Mouse (Mus musculus) forebrain, embryonic 14.5 days (tissue): Measurements from ENCODE around the gene Prr5l. TPM values are rescaled to one million over a fixed set of nuclear protein-coding genes. Genes with fewer than 3 reads are reported as not detected.

Experiments used
- ATAC-seq: fragments of 200-750 bp; cut with Nextera tagmentation; 2 replicates; pipeline ENCODE4 v1.8.0; 2017; ENCODE audit warnings: mild to moderate bottlenecking, moderate library complexity
- DNase-seq: peaks from one replicate; pipeline ENCODE4 v3.0.0-alpha.2; 2015; ENCODE audit warnings: low spot score
- H3K27ac ChIP-seq: fragments of 300-500 bp; sonication (generic); 2 replicates; pipeline ENCODE4 v1.5.1; 2014; ENCODE audit warnings: low read depth, mild to moderate bottlenecking, control low read depth, low read length, moderate library complexity
- H3K27me3 ChIP-seq: fragments of 300-500 bp; sonication (generic); replicated peaks from 2 replicates; pipeline ENCODE4 v1.6.1; 2014; ENCODE audit warnings: low read length, control low read depth, mixed read lengths; ENCODE audit not compliant: control insufficient read depth, insufficient read depth
- H3K36me3 ChIP-seq: fragments of 300-500 bp; sonication (generic); 2 replicates; pipeline ENCODE4 v1.6.1; 2014; ENCODE audit warnings: low read length, control low read depth; ENCODE audit not compliant: control insufficient read depth, insufficient read depth
- H3K4me1 ChIP-seq: fragments of 300-500 bp; sonication (generic); 2 replicates; pipeline ENCODE4 v1.6.1; 2014; ENCODE audit warnings: antibody characterized with exemption, low read length, control low read depth; ENCODE audit not compliant: control insufficient read depth, insufficient read depth
- H3K4me2 ChIP-seq: fragments of 300-500 bp; sonication (generic); 2 replicates; pipeline ENCODE4 v1.6.1; 2014; ENCODE audit warnings: mild to moderate bottlenecking, control low read depth, low read length
- H3K4me3 ChIP-seq: fragments of 300-500 bp; sonication (generic); 2 replicates; pipeline ENCODE4 v1.5.1; 2014; ENCODE audit warnings: low read depth, low read length, control low read depth
- H3K9ac ChIP-seq: fragments of 300-500 bp; sonication (generic); 2 replicates; pipeline ENCODE4 v1.6.1; 2014; ENCODE audit warnings: mild to moderate bottlenecking, low read length, control low read depth, moderate library complexity
- H3K9me3 ChIP-seq: fragments of 300-500 bp; sonication (generic); replicated peaks from 2 replicates; pipeline ENCODE4 v1.6.1; 2016; ENCODE audit warnings: low read length, control low read depth, mixed read lengths; ENCODE audit not compliant: control insufficient read depth
- WGBS: fragments of 180-500 bp; shearing (Covaris S2); extraction: QIAGEN DNeasy Blood & Tissue Kit; methylation state at CpG from one replicate; pipeline ENCODE4 v1.1.7; 2014; 5-methylcytosine and 5-hydroxymethylcytosine counted together
- polyA plus RNA-seq: library from polyadenylated mRNA; unstranded; fragments of >200 nt; fragmentation: Nextera tagmentation; extraction: Ambion mirVana; gene quantifications from 2 replicates; pipeline ENCODE4 v1.2.1, GENCODE M21; 2014

Prr5l gene
- polyA plus RNA-seq, 1 experiment from 2014 or later, result 5.4 TPM

- H3K36me3 ChIP-seq, result no peaks in the 10 kb centered on the region
- no peak overlapping the region for H3K27ac ChIP-seq
- no peaks in the 10 kb centered on the region for H3K9me3 ChIP-seq
- H3K4me1 ChIP-seq, result peaks cover 5% of the 10 kb centered on the region; the same call in 1 of the 2 replicates
- peak; percentile 46 for DNase-seq
- no peak overlapping the region for H3K4me3 ChIP-seq
- no peak overlapping the region for H3K9ac ChIP-seq
- no peak overlapping the region for H3K4me2 ChIP-seq
- H3K27me3 ChIP-seq, result no peaks in the 10 kb centered on the region
- 86% methylated on average over 5 of the region's 5 CpGs for WGBS
- ATAC-seq, result no peak
Measured at GRCm38 (mm10) chr2:101828057-101828643, 54.7 kb downstream of the Prr5l start.

- ATAC-seq (no peak), DNase-seq (no peak)
- Histone ChIP-seq H3K27me3 (no peaks in the 10 kb centered on the region), H3K9ac (no peak overlapping the region), H3K9me3 (no peaks in the 10 kb centered on the region), H3K4me3 (no peak overlapping the region), H3K4me1 (peaks cover 5% of the 10 kb centered on the region; the same call in 1 of the 2 replicates), H3K36me3 (no peaks in the 10 kb centered on the region), H3K4me2 (no peak overlapping the region), H3K27ac (no peak overlapping the region)
- 76% methylated on average over 5 of the region's 5 CpGs for WGBS
Measured at GRCm38 (mm10) chr2:101827626-101828025, 55.2 kb downstream of the Prr5l start.

DNA sequence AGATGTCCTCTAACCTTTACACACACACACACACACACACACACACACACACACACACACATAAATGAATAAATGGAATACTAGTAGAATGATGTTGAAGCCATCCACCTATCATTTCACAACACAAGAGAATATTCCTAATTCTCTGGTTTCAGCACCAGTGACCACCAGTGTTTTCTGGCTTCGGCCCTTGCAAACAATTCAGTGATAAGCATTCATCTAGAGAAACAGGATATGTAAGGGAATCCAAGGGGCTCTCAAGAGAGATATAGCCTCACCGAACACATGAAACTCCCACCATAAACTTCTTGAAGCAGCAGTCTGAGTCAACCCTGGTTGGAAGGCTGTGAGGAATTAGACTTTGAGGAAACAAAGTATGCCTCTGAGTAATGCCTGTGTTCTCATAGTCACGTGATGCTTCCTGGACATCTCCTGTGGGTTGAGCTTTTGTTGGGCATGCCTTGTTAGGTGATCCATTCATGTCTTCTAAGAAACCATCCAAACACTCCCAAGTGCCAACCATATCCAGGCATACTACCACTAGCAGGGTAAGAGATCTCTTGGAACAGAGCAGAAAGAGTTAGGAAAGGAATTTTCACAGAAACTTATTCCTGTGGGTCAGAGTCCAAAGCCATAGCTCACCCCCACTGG, 55.8 kb downstream of the Prr5l start:
- ATAC-seq, result no peak

GRCm38 (mm10) chr2:101826186-101826707, 56.6 kb downstream of the Prr5l start:
- WGBS, result 62% methylated on average over 2 of the region's 2 CpGs
- Histone ChIP-seq H3K27me3 (no peaks in the 10 kb centered on the region), H3K27ac (no peak overlapping the region), H3K4me2 (no peak overlapping the region), H3K36me3 (no peaks in the 10 kb centered on the region), H3K9me3 (no peaks in the 10 kb centered on the region), H3K9ac (no peak overlapping the region), H3K4me3 (no peak overlapping the region), H3K4me1 (peaks cover 5% of the 10 kb centered on the region; the same call in 1 of the 2 replicates)
- no peak for ATAC-seq
- peak; percentile 7 for DNase-seq

More for the DNA sequence above, 55.8 kb downstream of the Prr5l start:
- no peaks in the 10 kb centered on the region for H3K36me3 ChIP-seq
- no peak overlapping the region for H3K27ac ChIP-seq
- peaks cover 5% of the 10 kb centered on the region; the same call in 1 of the 2 replicates for H3K4me1 ChIP-seq
- no peak overlapping the region for H3K4me2 ChIP-seq
- 95% methylated on average over 3 of the region's 3 CpGs for WGBS
- H3K9me3 ChIP-seq, result no peaks in the 10 kb centered on the region
- H3K9ac ChIP-seq, result no peak overlapping the region
- no peak overlapping the region for H3K4me3 ChIP-seq
- no peak for DNase-seq
- no peaks in the 10 kb centered on the region for H3K27me3 ChIP-seq

GRCm38 (mm10) chr2:101825226-101826120, 57.4 kb downstream of the Prr5l start:
- Histone ChIP-seq H3K4me3 (no peak overlapping the region), H3K9me3 (no peaks in the 10 kb centered on the region), H3K4me2 (no peak overlapping the region), H3K27ac (no peak overlapping the region), H3K36me3 (no peaks in the 10 kb centered on the region), H3K27me3 (no peaks in the 10 kb centered on the region), H3K4me1 (peaks cover 5% of the 10 kb centered on the region; the same call in 1 of the 2 replicates), H3K9ac (no peak overlapping the region)
- 77% methylated on average over 9 of the region's 9 CpGs for WGBS
- ATAC-seq (no peak), DNase-seq (no peak)

- Histone ChIP-seq H3K4me2 (no peak overlapping the region), H3K27me3 (no peaks in the 10 kb centered on the region), H3K4me1 (no peaks in the 10 kb centered on the region), H3K4me3 (no peak overlapping the region), H3K27ac (no peak overlapping the region), H3K9me3 (no peaks in the 10 kb centered on the region), H3K36me3 (no peaks in the 10 kb centered on the region), H3K9ac (no peak overlapping the region)
- 65% methylated on average over 4 of the region's 4 CpGs for WGBS
- no peak for ATAC-seq
- no peak for DNase-seq
Measured at GRCm38 (mm10) chr2:101823821-101824220, 59.0 kb downstream of the Prr5l start.

GRCm38 (mm10) chr2:101822785-101823184, 60.0 kb downstream of the Prr5l start:
- Histone ChIP-seq H3K27me3 (no peaks in the 10 kb centered on the region), H3K4me2 (no peak overlapping the region), H3K9ac (no peak overlapping the region), H3K27ac (no peak overlapping the region), H3K4me3 (no peak overlapping the region), H3K4me1 (no peaks in the 10 kb centered on the region), H3K9me3 (no peaks in the 10 kb centered on the region), H3K36me3 (no peaks in the 10 kb centered on the region)
- WGBS, result 84% methylated on average over 13 of the region's 13 CpGs
- ATAC-seq (no peak), DNase-seq (no peak)

DNA sequence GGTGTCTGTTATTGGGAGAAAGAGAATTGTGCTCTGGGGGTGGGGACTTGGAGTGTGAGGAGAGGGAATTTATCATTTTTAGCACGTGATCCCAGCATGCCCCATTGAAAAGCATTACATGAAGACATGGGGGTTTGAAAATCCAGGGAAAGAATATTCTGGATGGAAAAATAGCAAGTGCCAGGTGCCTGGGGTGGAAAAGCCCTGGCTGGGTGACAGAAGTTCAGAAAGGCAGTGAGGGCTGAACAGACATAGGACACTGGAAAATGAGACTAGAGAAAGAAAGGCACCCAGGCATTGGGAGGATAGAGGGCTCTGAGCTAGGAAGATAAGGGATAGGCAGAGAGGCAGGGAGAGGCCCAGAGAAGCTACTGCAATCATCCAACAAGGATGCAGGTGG, 62.0 kb downstream of the Prr5l start:
- ATAC-seq (no peak), DNase-seq (no peak)
- no peaks in the 10 kb centered on the region for H3K4me1 ChIP-seq
- H3K27ac ChIP-seq, result no peak overlapping the region
- H3K4me2 ChIP-seq, result no peak overlapping the region
- no peak overlapping the region for H3K4me3 ChIP-seq
- H3K9ac ChIP-seq, result no peak overlapping the region
- H3K9me3 ChIP-seq, result no peaks in the 10 kb centered on the region
- 79% methylated on average over 1 of the region's 1 CpGs for WGBS
- H3K36me3 ChIP-seq, result no peaks in the 10 kb centered on the region
- no peaks in the 10 kb centered on the region for H3K27me3 ChIP-seq
